Mouse (Mus musculus) lung, postnatal 10 days (tissue): Measurements from ENCODE around the gene Fat3.

ENCODE experiments used
- DNase-seq: peaks from one replicate; pipeline ENCODE4 v3.0.0; 2021

The Fat3 gene

GRCm38 (mm10) chr9:16114821-16115485, 386.1 kb downstream of the Fat3 start:
- peak; percentile 46 for DNase-seq

- no peak for DNase-seq
Measured at GRCm38 (mm10) chr9:16113936-16114642, 387.0 kb downstream of the Fat3 start.

DNA sequence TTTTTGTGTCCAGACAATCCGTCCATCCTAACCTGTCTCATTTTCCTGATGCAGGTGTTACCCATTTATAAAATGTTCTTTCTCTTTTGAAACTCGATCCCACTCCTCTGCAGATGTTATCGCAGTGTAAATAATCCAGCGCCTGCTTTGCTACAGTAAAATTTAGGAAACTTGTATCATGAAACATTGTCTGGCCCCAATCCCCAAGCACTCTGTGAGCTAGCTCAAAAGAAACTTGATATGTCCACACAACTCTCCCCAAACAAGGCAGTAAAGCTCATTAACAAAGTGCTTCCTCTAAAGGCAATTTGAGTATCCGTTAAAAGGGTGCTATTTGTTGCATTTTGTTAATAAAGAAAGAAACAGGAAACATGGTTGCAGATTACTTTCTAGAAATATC, 393.2 kb downstream of the Fat3 start:
- DNase-seq: no peak

GRCm38 (mm10) chr9:16107386-16107785, 393.7 kb downstream of the Fat3 start:
- no peak for DNase-seq

GRCm38 (mm10) chr9:16098553-16098952, 402.5 kb downstream of the Fat3 start:
- no peak for DNase-seq

GRCm38 (mm10) chr9:16093047-16093668, 407.9 kb downstream of the Fat3 start:
- DNase-seq: no peak

GRCm38 (mm10) chr9:16092051-16092967, 408.8 kb downstream of the Fat3 start:
- no peak for DNase-seq

- DNase-seq: no peak
Measured at GRCm38 (mm10) chr9:16079292-16079691, 421.8 kb downstream of the Fat3 start.

DNA sequence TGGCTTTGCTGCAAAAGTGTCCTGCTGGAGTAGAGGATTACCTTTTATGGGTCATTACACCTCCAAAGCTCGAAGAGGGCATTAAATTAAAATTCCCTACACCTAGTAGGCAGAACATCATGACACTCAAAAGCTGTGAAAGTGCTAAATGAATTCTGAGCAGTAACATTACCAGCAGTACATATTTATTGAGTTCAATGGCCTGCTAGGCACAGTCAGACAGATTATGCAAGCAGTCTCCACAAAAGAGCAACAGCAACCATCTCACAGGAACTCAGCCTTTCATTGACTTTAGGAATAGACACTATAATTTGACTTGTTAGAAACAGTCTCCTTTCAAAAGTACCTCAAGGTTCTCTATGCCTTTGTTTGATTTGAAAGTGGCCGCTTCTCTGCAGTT, 426.4 kb downstream of the Fat3 start:
- DNase-seq: no peak

DNA sequence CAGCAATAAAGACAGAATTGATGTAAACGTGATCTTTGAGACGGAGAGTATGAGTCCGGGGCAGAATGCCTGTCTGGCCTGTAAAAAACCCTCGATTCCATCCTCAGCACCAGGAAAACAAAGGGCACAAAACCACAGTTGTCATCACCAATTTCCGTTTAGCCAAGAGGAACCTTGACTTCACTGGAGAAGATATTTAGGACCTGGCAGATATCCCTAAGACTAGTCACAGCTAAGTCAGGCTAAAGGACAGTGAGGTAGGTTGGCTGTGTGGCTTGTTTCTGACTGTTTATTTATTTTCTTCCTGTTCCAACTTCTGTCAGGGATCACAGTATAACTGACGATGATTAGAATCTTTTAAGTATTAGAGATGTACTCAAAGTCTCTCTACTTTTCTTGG, 427.0 kb downstream of the Fat3 start:
- DNase-seq: no peak

DNA sequence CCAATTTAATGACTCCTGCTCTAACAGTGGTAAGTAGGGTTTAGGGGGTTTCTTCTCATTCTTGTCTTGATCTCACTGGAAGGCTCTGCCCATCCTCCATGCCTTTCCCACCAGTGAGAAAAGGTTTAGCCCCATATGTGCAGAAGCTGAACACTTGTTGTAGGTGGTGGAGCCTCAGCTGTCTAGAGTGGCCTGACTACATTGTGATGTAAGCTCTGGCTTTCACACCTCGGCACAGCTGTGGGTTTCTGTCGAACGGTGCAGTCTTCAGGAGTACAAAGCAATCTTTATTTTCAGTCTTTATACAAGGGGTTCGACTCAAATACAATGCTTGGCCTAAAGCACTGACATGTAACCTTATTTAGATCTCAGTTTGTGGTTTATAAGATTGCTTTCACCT, 437.6 kb downstream of the Fat3 start:
- DNase-seq: no peak

GRCm38 (mm10) chr9:16062472-16062871, 438.6 kb downstream of the Fat3 start:
- DNase-seq: no peak

- no peak for DNase-seq
Measured at GRCm38 (mm10) chr9:16046686-16047085, 454.4 kb downstream of the Fat3 start.

DNA sequence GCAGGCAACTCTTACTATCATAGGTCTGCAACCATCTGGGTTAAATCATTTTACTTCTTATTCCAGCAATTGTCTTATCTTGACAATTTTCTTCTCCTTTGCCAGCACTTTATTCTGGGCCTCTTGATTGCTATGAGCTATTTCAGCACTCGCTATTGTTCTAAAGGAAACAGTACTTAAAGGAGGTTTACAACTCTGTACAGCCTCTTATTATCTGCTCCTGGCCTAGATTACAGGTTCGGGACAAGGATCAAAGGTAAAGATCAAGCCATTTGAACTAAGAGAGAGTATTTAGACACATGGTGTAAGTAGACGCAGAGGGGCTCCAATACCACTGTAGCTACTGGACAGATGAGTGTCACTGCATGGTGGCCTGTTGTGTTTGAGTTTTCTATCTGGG, 463.7 kb downstream of the Fat3 start:
- DNase-seq: no peak

DNA sequence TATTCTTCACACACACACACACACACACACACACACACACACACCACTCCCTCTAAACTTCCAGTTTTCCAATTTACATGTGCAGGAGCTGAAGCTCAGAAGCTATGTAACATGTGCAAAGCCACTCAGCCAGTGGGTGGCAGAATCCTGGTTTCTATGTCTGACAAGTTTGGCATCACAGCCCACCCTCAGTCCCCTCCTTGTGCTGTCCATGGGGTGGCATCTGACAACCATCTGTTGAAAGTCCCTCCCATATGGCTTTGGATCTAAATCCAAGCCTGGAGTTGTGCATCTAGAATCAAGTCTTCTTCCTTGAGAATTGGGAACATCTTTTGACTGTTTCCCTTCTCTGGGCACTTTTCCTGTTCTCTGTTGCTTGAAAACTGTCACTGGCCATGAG, 464.7 kb downstream of the Fat3 start:
- DNase-seq: peak; percentile 4

- no peak for DNase-seq
Measured at GRCm38 (mm10) chr9:16029715-16030285, 471.3 kb downstream of the Fat3 start.

DNA sequence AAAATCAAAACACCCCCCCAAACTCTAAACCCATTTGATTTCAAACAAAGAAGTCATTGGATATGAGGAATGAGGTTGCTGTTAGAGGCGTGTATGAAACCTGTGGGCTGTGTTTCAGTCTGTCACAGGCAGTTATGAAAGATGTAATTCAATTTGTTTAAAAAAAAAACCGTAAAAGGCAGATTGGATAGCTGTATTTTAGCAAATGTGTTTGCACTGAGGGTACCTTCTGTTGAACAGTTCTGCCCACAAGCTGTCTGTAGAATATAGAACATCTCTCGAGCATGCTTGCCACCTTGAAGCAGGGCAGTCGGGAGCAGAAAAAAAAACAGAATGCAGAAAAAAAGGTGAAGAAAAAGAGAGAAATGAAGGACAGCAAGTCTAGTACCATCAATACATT, 472.0 kb downstream of the Fat3 start:
- DNase-seq: no peak

DNA sequence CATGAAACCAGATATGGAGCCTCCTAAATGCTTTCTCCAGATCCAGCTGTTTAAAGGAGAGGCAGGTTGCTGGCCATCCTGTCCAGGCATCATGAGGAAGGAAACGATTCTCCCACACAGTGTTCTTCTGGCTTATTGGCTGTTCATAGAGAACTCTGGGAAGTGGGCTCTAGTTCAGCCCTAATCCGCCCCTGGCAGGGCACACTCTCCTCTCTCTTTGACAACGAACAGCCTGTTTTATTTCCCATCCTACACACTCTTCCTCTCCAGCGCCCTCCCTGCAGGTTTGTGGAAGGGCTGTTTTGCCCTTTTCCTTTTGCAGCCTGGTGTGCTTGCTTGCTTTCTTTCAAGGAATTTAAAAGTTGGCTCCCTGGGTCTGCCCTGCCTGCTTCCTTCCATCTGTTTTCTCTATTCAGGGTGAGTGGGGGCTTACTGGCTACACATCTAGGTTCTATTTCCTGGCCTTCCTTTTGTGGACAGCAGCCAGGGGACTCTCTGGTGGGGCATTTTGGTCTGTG, 472.6 kb downstream of the Fat3 start:
- no peak for DNase-seq

DNA sequence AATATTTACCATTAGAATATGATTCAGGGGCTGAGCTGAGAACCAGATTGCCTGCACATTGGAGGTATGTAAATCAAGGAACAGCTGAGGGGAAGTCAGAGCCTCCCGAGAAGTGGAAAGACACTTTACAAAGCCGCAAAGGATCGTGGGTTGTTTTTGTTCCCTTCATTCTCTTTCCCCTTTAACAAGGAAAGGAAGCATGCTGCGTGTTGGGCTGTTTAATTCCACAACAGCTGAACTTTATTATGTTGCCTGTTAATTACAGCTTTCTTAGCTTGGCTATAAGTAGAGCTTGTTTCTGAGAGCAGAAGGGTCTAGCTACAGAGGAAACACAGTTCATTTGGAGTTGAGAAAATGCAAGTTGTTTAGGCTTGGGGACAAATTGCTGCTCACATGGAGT, 475.0 kb downstream of the Fat3 start:
- DNase-seq: no peak

GRCm38 (mm10) chr9:16024706-16025105, 476.4 kb downstream of the Fat3 start:
- no peak for DNase-seq

DNA sequence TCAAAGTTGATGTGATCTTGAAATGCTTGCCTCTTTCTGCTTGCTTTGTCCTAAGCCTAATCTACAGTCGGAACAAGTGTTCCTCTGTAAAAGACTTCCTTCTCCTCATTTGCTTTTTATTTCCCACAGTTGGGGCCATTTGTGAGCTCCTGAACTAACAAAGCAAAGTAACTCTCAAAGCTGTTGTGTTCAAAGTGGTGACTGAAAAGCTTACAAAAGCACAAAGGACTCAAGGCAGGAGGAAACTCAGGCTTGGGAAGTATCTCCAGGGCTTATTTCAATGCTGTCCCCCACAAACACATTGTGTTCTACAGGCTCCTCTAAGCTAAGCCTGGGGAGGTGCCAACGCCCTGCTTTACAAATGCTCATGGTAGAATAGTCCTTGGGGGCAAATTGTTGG, 487.0 kb downstream of the Fat3 start:
- DNase-seq: no peak

DNA sequence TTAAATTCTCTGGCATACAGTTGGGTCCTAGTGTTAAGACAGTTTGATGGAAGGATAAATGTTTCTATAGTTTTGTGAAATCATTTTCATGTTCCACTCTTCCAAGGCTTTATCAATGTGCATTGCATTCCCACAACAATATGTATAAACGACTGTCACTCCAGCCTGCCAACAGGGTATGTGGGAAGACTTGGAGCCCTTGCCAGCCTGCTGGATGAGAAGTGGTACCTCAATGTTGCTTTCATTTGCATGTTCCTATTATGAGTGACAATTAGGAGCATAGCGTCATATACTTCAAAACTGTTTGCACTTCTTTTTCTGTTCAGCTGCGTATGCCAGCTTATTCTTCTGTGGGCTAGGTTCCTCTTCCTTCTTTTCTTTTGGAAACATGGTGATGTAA, 489.7 kb downstream of the Fat3 start:
- DNase-seq: no peak

- no peak for DNase-seq
Measured at GRCm38 (mm10) chr9:16007516-16007915, 493.6 kb downstream of the Fat3 start.
